In the genomic region with DNA sequence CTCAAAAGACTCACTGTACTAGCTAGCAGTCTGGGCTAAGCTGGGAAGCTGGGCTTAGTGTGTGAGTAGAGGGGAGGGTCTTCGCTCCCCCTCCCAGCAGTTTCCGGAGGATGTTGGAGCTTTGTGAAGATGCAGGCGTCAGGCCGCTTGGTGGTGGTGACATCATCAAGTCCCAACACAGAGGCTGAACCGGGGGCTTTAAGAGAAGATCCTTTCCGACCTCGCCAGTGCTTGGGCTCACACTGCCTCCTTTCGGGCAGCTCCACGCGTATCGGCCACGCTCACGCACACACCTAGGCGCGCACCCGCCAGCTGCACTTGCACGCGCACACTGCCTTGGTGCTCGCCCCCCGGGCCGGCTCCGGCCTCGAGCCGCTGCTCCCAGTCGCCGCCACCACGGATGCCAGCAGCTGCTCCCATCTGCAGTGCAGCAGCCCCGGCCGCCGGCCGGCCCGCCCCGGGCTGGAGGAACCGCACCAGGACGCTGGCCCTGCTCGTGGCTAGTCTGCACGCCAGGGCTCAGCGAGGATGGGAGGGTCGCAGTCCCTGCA, we compare ENCODE assay signal across 8 mouse cellular contexts.
DNase-seq lines count a peak whose midpoint lies in the region; ATAC-seq lines count a peak whose summit lies in the region.

No protein-coding gene starts in this region.

- peak; percentile 83 for DNase-seq in R1 (ENCODE audit: low read depth, low spot score)
- peak; percentile 75 for DNase-seq in cerebellum, adult 11 months
- DNase-seq in hindbrain, embryonic 10.5 days (ENCODE audit: low spot score) = peak; percentile 86
- peak; percentile 71 to 88 for DNase-seq in left cerebral cortex, postnatal 10 days (ENCODE audit: extremely low spot score in 1 of 2, low spot score in 2 of 2)
- DNase-seq in right cerebral cortex, postnatal 14 days = peak; percentile 81

- H3K9me3 ChIP-seq in forebrain, embryonic 15.5 days = no peaks in the 10 kb centered on the region
- H3K9me3 ChIP-seq in hindbrain, embryonic 10.5 days = no peaks in the 10 kb centered on the region
- peaks cover 1% of the 10 kb centered on the region; the same call in 1 of the 2 replicates for H3K9me3 ChIP-seq in megakaryocyte, embryonic 14.5 days

- WGBS in forebrain, embryonic 15.5 days = under 1% methylated on average over 39 of the region's 39 CpGs
- under 1% methylated on average over 39 of the region's 39 CpGs for WGBS in hindbrain, embryonic 10.5 days

- H3K27ac ChIP-seq in forebrain, embryonic 15.5 days (replicated peaks) = peak overlapping the region; percentile 98
- H3K27ac ChIP-seq in hindbrain, embryonic 10.5 days = peak overlapping the region; percentile 99

- peak overlapping the region; percentile 79 for H3K4me3 ChIP-seq in forebrain, embryonic 15.5 days
- H3K4me3 ChIP-seq in hindbrain, embryonic 10.5 days = peak overlapping the region; percentile 88
- H3K4me3 ChIP-seq in megakaryocyte, embryonic 14.5 days (replicated peaks) = peak overlapping the region; percentile 80

- H3K36me3 ChIP-seq in forebrain, embryonic 15.5 days = no peaks in the 10 kb centered on the region
- H3K36me3 ChIP-seq in hindbrain, embryonic 10.5 days = peaks cover 6% of the 10 kb centered on the region; the same call in 1 of the 2 replicates
- no peaks in the 10 kb centered on the region for H3K36me3 ChIP-seq in megakaryocyte, embryonic 14.5 days (replicated peaks; ENCODE audit: low read length)

- H3K4me2 ChIP-seq in forebrain, embryonic 15.5 days (replicated peaks) = peak overlapping the region; percentile 75

- ATAC-seq in forebrain, embryonic 15.5 days (replicated peaks) = peak; percentile 90
- ATAC-seq in monocyte, adult 5-6 weeks (replicated peaks; ENCODE audit: insufficient number of reproducible peaks, low FRiP score, low TSS enrichment, poor library complexity, severe bottlenecking) = no peak

- peaks cover 43% of the 10 kb centered on the region for H3K4me1 ChIP-seq in forebrain, embryonic 15.5 days
- peaks cover 84% of the 10 kb centered on the region for H3K4me1 ChIP-seq in hindbrain, embryonic 10.5 days (replicated peaks)
- H3K4me1 ChIP-seq in megakaryocyte, embryonic 14.5 days = peaks cover 11% of the 10 kb centered on the region

- intact Hi-C loops in left cerebral cortex, postnatal 10 days (cut with DNase I) = loop anchor here (5.0 kb wide), 1 partner anchor 60 kb away; no protein-coding TSS in a partner anchor

- peak overlapping the region; percentile 97 for H3K9ac ChIP-seq in forebrain, embryonic 15.5 days (replicated peaks)

- H3K27me3 ChIP-seq in forebrain, embryonic 15.5 days = no peaks in the 10 kb centered on the region
- no peaks in the 10 kb centered on the region for H3K27me3 ChIP-seq in hindbrain, embryonic 10.5 days (ENCODE audit: insufficient read depth, poor library complexity, severe bottlenecking)
- peaks cover 33% of the 10 kb centered on the region for H3K27me3 ChIP-seq in megakaryocyte, embryonic 14.5 days (replicated peaks)
